Mouse (Mus musculus) CH12.LX (cell line): ENCODE data around the gene Sugct. TPM values are rescaled to one million over a fixed set of nuclear protein-coding genes. Genes with fewer than 3 reads are reported as not detected.

Experiments used
- DNase-seq: peaks from one replicate; pipeline ENCODE4 v3.0.0-alpha.2; 2013; ENCODE audit errors: extremely low read depth
- H3K27ac ChIP-seq: 2 replicates; pipeline ENCODE4 v1.5.1; 2012; ENCODE audit warnings: low read depth, mild to moderate bottlenecking, control low read depth, moderate library complexity; ENCODE audit not compliant: insufficient read depth
- H3K27me3 ChIP-seq: replicated peaks from 2 replicates; pipeline ENCODE3; 2012; ENCODE audit warnings: inconsistent platforms
- H3K36me3 ChIP-seq, 2 experiments: replicated peaks in 1 of 2; 2 replicates each; pipeline versions ENCODE3 to v1.6.1; 2012; ENCODE audit warnings: inconsistent platforms in 1 of 2, low read length in 1 of 2, mild to moderate bottlenecking in 1 of 2, mixed read lengths in 1 of 2, moderate library complexity in 1 of 2; ENCODE audit not compliant: control insufficient read depth in 1 of 2, insufficient read depth in 1 of 2
- H3K4me1 ChIP-seq, 2 experiments: 2 replicates each; pipeline ENCODE4 v1.6.1; 2012; ENCODE audit warnings: inconsistent platforms in 1 of 2, moderate library complexity in 1 of 2; ENCODE audit not compliant: insufficient read depth in 2 of 2, control insufficient read depth in 1 of 2
- H3K4me2 ChIP-seq: 2 replicates; pipeline ENCODE4 v1.6.1; 2012; ENCODE audit warnings: low read depth, mild to moderate bottlenecking, control low read depth; ENCODE audit not compliant: poor library complexity, insufficient read depth, severe bottlenecking
- H3K4me3 ChIP-seq, 3 experiments: fragments of 150-350 bp in 1 of 3; sonication (generic) in 1 of 3; replicated peaks in 1 of 3; 2 replicates each; pipeline versions ENCODE3 to v1.5.1; 2011 to 2012; ENCODE audit warnings: low read depth in 2 of 3, low read length in 2 of 3, mild to moderate bottlenecking in 2 of 3, moderate library complexity in 2 of 3, control low read depth in 1 of 3, improper control_type of control experiment in 1 of 3, inconsistent platforms in 1 of 3, mixed read lengths in 1 of 3; ENCODE audit not compliant: poor library complexity in 1 of 3
- H3K79me2 ChIP-seq: replicated peaks from 2 replicates; pipeline ENCODE4 v1.6.1; 2012; ENCODE audit warnings: mild to moderate bottlenecking, moderate library complexity; ENCODE audit not compliant: control insufficient read depth, poor library complexity, insufficient read depth, severe bottlenecking; ENCODE audit errors: extremely low read depth
- H3K9ac ChIP-seq: 2 replicates; pipeline ENCODE4 v1.6.1; 2012; ENCODE audit warnings: low read depth, mild to moderate bottlenecking, control low read depth, moderate library complexity; ENCODE audit not compliant: insufficient read depth
- H3K9me3 ChIP-seq: replicated peaks from 2 replicates; pipeline ENCODE3; 2012; ENCODE audit warnings: low read length, inconsistent platforms, mixed read lengths
- BHLHE40 ChIP-seq: IDR thresholded peaks from 2 replicates; pipeline ENCODE4 v1.6.1; 2011; ENCODE audit warnings: mild to moderate bottlenecking, low read depth, low read length, improper control_type of control experiment
- CTCF ChIP-seq, 2 experiments: IDR thresholded peaks in 1 of 2; conservative IDR thresholded peaks in 1 of 2; 2 replicates each; pipeline ENCODE4 v1.5.1; 2011 to 2012; ENCODE audit warnings: low read depth in 2 of 2, low read length in 2 of 2, improper control_type of control experiment in 1 of 2, inconsistent platforms in 1 of 2, mild to moderate bottlenecking in 1 of 2, moderate library complexity in 1 of 2
- ELF1 ChIP-seq: IDR thresholded peaks from 2 replicates; pipeline ENCODE4 v1.6.1; 2014; ENCODE audit warnings: low read depth, mild to moderate bottlenecking, inconsistent platforms, low read length, improper control_type of control experiment
- EP300 ChIP-seq: IDR thresholded peaks from 2 replicates; pipeline ENCODE4 v1.6.1; 2011; ENCODE audit warnings: low read length, improper control_type of control experiment
- GABPA ChIP-seq: IDR thresholded peaks from 2 replicates; pipeline ENCODE4 v1.6.1; 2012; ENCODE audit warnings: low read depth, low read length, improper control_type of control experiment, inconsistent platforms; ENCODE audit not compliant: insufficient replicate concordance
- JUN ChIP-seq: IDR thresholded peaks from 2 replicates; pipeline ENCODE4 v1.6.1; 2011; ENCODE audit warnings: low read depth, mild to moderate bottlenecking, low read length, improper control_type of control experiment, moderate library complexity; ENCODE audit not compliant: insufficient read depth
- JUND ChIP-seq: conservative IDR thresholded peaks from 2 replicates; pipeline ENCODE4 v1.6.1; 2011; ENCODE audit warnings: low read depth, low read length, improper control_type of control experiment
- KAT2A ChIP-seq: IDR thresholded peaks from 2 replicates; pipeline ENCODE4 v1.6.1; 2012; ENCODE audit warnings: low read length, improper control_type of control experiment, inconsistent platforms; ENCODE audit not compliant: insufficient replicate concordance
- MAX ChIP-seq: IDR thresholded peaks from 2 replicates; pipeline ENCODE4 v1.6.1; 2011; ENCODE audit warnings: low read length, improper control_type of control experiment
- MAZ ChIP-seq: IDR thresholded peaks from 2 replicates; pipeline ENCODE4 v1.6.1; 2012; ENCODE audit warnings: low read depth, mild to moderate bottlenecking, inconsistent platforms, low read length, improper control_type of control experiment, moderate library complexity
- MXI1 ChIP-seq: IDR thresholded peaks from 2 replicates; pipeline ENCODE4 v1.6.1; 2011; ENCODE audit warnings: mild to moderate bottlenecking, low read depth, low read length, improper control_type of control experiment
- MYC ChIP-seq: IDR thresholded peaks from 2 replicates; pipeline ENCODE4 v1.6.1; 2011; ENCODE audit warnings: low read depth, mild to moderate bottlenecking, improper control_type of control experiment, low read length
- NELFE ChIP-seq: IDR thresholded peaks from 2 replicates; pipeline ENCODE4 v1.6.1; 2011; ENCODE audit warnings: low read depth, low read length, improper control_type of control experiment
- NRF1 ChIP-seq: IDR thresholded peaks from 2 replicates; pipeline ENCODE4 v1.6.1; 2014; ENCODE audit warnings: low read depth, mild to moderate bottlenecking, inconsistent platforms, low read length, improper control_type of control experiment, moderate library complexity
- PAX5 ChIP-seq: IDR thresholded peaks from 2 replicates; pipeline ENCODE4 v1.6.1; 2012; ENCODE audit warnings: low read length, inconsistent platforms, mixed read lengths
- POLR2A ChIP-seq: IDR thresholded peaks from 2 replicates; pipeline ENCODE4 v1.6.1; 2011; ENCODE audit warnings: low read depth, mild to moderate bottlenecking, improper control_type of control experiment, low read length
- RAD21 ChIP-seq: IDR thresholded peaks from 2 replicates; pipeline ENCODE4 v1.6.1; 2011; ENCODE audit warnings: low read depth, mild to moderate bottlenecking, low read length, improper control_type of control experiment, moderate library complexity
- RCOR1 ChIP-seq: conservative IDR thresholded peaks from 2 replicates; pipeline ENCODE4 v1.6.1; 2012; ENCODE audit warnings: low read depth, mild to moderate bottlenecking, inconsistent platforms, low read length, improper control_type of control experiment
- SIN3A ChIP-seq: IDR thresholded peaks from 2 replicates; pipeline ENCODE4 v1.6.1; 2012; ENCODE audit warnings: low read length, improper control_type of control experiment, inconsistent platforms
- SMC3 ChIP-seq: IDR thresholded peaks from 2 replicates; pipeline ENCODE4 v1.6.1; 2011; ENCODE audit warnings: low read depth, low read length, improper control_type of control experiment
- TBP ChIP-seq: conservative IDR thresholded peaks from 2 replicates; pipeline ENCODE4 v1.6.1; 2011; ENCODE audit warnings: low read depth, low read length, improper control_type of control experiment
- TCF12 ChIP-seq: IDR thresholded peaks from 2 replicates; pipeline ENCODE4 v1.6.1; 2014; ENCODE audit warnings: low read depth, mild to moderate bottlenecking, inconsistent platforms, low read length, improper control_type of control experiment
- UBTF ChIP-seq: IDR thresholded peaks from 2 replicates; pipeline ENCODE4 v1.6.1; 2012; ENCODE audit warnings: low read depth, mild to moderate bottlenecking, inconsistent platforms, low read length, improper control_type of control experiment, moderate library complexity
- USF2 ChIP-seq: conservative IDR thresholded peaks from 2 replicates; pipeline ENCODE4 v1.6.1; 2011; ENCODE audit warnings: low read depth, low read length, improper control_type of control experiment
- ZKSCAN1 ChIP-seq: IDR thresholded peaks from 2 replicates; pipeline ENCODE4 v1.6.1; 2012; ENCODE audit warnings: low read depth, inconsistent platforms, low read length, improper control_type of control experiment, borderline replicate concordance
- dilution Hi-C: fragments of 300-500 bp; cut with MboI; formaldehyde crosslinking; loops from 2 replicates; pipeline ENCODE4 v1.14.3; 2020; ENCODE audit warnings: low sequenced_read_pairs; ENCODE audit not compliant: extremely low pct_unique_long_range_greater_than_20kb, extremely low pct_ligation_motif_present
- in situ Hi-C: fragments of 300-500 bp; cut with MboI; formaldehyde crosslinking; loops from 3 replicates; pipeline ENCODE4 v1.14.3; 2019; ENCODE audit warnings: low sequenced_read_pairs, low pct_ligation_motif_present, low pct_unique_long_range_greater_than_20kb, mixed read lengths
- polyA plus RNA-seq: library from polyadenylated mRNA; unstranded; fragments of >175 nt; gene quantifications from 2 replicates; pipeline ENCODE4 v1.2.1, GENCODE M21; 2012; ENCODE audit warnings: low read depth; ENCODE audit not compliant: insufficient read length
- total RNA-seq, 2 experiments: library from RNA; depleted of rRNA; stranded (reverse); fragments of 300-350 nt in 1 of 2; fragments of >200 nt in 1 of 2; gene quantifications; 2 replicates each; pipeline ENCODE4 v1.2.3; 2012 to 2014

Sugct gene
- total and polyA plus RNA-seq, 3 experiments, result 0.42 to 0.87 (median 0.56) TPM

- in situ Hi-C loops, result loop anchor here (25.0 kb wide), 1 partner anchor 259 kb away; the partner anchor contains the start of gene Yae1d1
- DNase-seq, result no peak
- dilution Hi-C loops, result no loop called here
Measured at GRCm38 (mm10) chr13:17727922-17728321, 32.6 kb upstream of the Sugct start.

GRCm38 (mm10) chr13:17717357-17717756 lies 22.0 kb upstream of the Sugct start:
- peaks cover 25 to 54% of the 10 kb centered on the region in 2 experiments for H3K36me3 ChIP-seq
- dilution Hi-C loops, result no loop called here
- DNase-seq, result no peak

More at GRCm38 (mm10) chr13:17727922-17728321, 32.6 kb upstream of the Sugct start:
- Histone ChIP-seq H3K9ac (no peak overlapping the region), H3K79me2 (no peaks in the 10 kb centered on the region), H3K9me3 (no peaks in the 10 kb centered on the region), H3K4me3 (no peak overlapping the region), H3K27ac (no peak overlapping the region), H3K4me2 (no peak overlapping the region), H3K27me3 (no peaks in the 10 kb centered on the region), H3K36me3 (peaks cover 13 to 30% of the 10 kb centered on the region in 2 experiments), H3K4me1 (no peaks in the 10 kb centered on the region)
- TF ChIP-seq GABPA, result no peak
- TF ChIP-seq JUN, result no peak
- TF ChIP-seq SMC3, result no peak
- TF ChIP-seq MXI1, result no peak
- TF ChIP-seq MAX, result no peak
- TF ChIP-seq NELFE, result no peak
- no peak for TF ChIP-seq POLR2A
- no peak for TF ChIP-seq KAT2A
- TF ChIP-seq USF2, result no peak
- TF ChIP-seq RCOR1, result no peak
- TF ChIP-seq PAX5, result no peak
- TF ChIP-seq MYC, result no peak
- TF ChIP-seq EP300, result no peak
- no peak for TF ChIP-seq TCF12
- no peak for TF ChIP-seq TBP

More at GRCm38 (mm10) chr13:17717357-17717756, 22.0 kb upstream of the Sugct start:
- no peak overlapping the region for H3K4me2 ChIP-seq
- no peak overlapping the region for H3K27ac ChIP-seq
- in situ Hi-C loops, result no loop called here
- no peaks in the 10 kb centered on the region for H3K79me2 ChIP-seq
- no peak overlapping the region for H3K9ac ChIP-seq
- no peaks in the 10 kb centered on the region for H3K9me3 ChIP-seq
- no peaks in the 10 kb centered on the region for H3K4me1 ChIP-seq
- no peak overlapping the region for H3K4me3 ChIP-seq
- no peak for TF ChIP-seq JUND
- TF ChIP-seq ELF1, result no peak
- no peak for TF ChIP-seq SIN3A
- TF ChIP-seq MAZ, result no peak
- no peak for TF ChIP-seq SMC3
- no peak for TF ChIP-seq GABPA
- no peak for TF ChIP-seq NELFE
- TF ChIP-seq BHLHE40, result no peak
- TF ChIP-seq RAD21, result no peak
- TF ChIP-seq MAX, result no peak
- no peak for TF ChIP-seq ZKSCAN1
- no peak for TF ChIP-seq MXI1
- no peak for TF ChIP-seq NRF1
- no peak for TF ChIP-seq MYC
- no peak for TF ChIP-seq CTCF (conservative IDR thresholded peaks at IDR 0.05 in 1 of 2, IDR thresholded peaks at IDR 0.05 in 1 of 2; ENCODE audit: low read depth in 2 of 2, low read length in 2 of 2)
- TF ChIP-seq UBTF, result no peak
- H3K27me3 ChIP-seq, result no peaks in the 10 kb centered on the region
